Mouse (Mus musculus): Measurements from ENCODE around the gene Abca8b.
"Not testable (repeated sequence)": the region's sequence is repeated elsewhere in the genome, so short reads cannot be mapped to it uniquely, and the experiment has no call there.

Abca8b gene

DNA sequence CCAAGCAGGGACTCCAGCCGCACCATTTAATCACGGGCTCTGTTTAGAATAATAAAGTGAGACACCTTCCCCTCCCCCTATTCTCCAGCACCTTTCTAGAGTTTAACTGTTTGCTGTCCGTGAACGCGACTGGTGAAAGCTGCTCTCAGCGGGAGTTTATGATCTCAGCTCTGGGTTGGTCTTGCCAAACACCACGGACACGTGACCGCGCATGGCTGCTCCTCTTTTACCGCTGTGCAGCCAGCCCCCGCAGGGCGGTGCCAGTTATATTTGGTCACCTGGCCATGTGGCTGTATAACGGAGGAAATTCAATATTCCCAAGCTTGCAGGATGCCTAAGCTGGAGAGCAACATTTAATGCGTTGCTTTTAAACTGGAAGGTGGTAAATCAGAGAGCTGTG, at the start of gene Abca8b:
Gene Abca8b, minus strand, starts transcription at position 222 of the 400 bp plus-strand sequence.
- peak; percentile 47 for DNase-seq (ENCODE audit: low read depth, low spot score)

DNA sequence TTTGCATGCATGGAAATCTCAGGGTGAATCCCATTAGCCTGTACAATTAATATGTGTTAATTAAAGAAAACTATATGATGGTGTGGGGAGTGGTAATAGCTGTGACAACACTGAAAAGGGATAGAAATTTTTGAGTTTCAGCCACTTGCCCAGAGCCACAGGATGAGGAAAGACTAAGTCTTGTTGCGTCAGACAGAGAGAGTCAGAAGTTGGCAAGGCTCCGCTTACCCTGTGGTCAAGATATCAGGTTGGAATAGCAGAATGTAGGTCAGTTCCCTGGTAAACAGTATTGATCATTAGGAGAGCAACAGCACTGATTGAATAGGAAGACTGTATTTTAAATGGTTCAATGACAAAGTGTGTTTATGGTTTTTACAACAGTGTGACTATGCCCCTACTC, 42.1 kb upstream of the Abca8b start:
- no peak for DNase-seq (ENCODE audit: low read depth, low spot score)

DNA sequence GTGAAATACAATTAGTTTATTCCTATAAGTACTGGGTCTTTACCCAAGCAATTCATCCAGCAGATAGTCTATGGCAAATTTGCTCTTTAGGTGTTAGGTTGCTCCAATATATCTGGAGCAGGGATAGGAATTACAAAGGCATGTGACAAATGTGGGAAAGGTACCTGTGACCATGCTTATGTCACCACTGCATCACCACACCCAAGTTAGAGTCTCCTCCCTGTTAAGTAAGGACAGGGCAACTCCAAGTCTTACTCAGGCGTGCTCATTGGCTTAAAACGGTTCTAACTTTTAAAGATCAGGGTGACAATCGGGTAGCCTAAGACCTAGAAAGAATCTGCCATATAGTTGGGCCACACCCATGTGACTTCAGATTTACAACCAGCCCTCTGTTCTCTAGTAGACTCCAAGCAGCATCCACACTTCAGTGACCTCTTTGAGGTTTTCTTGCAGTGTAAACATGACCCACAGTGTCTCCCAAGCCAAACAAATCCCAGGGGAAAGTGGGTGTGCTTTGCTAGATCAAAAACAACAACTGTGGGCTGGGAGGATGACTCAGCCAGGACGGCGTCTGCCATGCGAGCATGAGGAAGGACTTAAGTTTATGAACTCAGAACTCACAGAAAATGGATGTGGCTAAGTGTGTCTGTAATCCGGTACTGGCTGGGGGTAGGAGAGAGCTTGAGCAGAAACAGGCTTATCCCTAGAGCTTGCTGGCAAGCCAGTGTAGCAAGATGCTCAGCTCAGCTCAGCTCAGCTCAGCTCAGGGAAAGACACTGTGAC, 33.5 kb upstream of the Abca8b start:
- no peak for DNase-seq (ENCODE audit: low read depth, low spot score)

DNA sequence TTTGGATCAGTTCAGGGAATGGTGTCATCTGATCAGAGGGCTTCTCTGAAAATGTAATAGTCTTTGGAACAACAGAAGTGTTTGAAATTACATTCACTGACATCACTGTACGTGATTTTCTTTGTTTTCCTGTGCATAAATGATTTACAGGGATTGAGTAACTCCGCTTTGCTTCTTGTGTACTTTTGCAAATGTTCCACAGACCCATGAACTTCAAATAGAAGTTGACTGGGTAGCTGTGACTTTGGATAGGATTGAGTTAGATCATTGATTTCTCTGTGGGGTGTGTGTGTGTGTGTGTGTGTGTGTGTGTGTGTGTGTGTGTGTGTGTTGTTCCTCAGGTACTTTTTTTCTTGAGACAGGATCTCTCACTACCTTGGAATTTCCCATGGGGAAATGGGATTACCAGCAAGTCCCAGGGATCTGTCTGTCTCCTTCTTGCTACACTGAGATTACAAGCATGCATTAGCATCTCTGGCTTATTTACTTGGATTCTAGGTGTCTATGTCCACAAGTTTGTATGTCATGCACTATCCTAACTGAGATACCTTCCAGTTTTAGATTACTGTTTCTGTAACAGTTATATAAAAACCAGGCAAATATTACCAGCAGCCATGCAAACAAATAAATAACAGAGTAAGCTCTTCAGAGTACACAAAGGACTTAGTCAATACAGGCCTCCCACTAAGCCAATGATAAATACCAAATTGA, 15.3 kb upstream of the Abca8b start:
- DNase-seq (ENCODE audit: low read depth, low spot score): no peak

DNA sequence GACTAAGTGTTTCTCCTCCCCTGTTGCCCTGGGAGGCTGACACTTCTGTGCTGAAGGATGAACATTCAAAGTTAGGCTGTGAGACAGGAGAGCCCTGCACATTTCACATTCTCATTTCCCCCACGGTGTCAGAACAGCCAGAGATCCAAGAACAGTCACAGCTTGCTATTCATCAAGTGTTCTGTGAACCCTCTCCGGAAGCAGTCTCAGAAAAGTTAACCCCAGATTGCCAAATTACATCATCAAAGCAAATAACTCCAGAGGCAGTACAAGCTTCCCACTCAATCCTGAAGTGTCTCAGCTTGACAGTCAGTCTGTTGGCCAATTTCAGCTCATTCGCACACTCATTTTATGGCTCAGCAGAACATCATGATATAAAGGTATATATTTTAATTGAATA, 632 bp downstream of the Abca8b start:
- no peak for DNase-seq (ENCODE audit: low read depth, low spot score)

DNA sequence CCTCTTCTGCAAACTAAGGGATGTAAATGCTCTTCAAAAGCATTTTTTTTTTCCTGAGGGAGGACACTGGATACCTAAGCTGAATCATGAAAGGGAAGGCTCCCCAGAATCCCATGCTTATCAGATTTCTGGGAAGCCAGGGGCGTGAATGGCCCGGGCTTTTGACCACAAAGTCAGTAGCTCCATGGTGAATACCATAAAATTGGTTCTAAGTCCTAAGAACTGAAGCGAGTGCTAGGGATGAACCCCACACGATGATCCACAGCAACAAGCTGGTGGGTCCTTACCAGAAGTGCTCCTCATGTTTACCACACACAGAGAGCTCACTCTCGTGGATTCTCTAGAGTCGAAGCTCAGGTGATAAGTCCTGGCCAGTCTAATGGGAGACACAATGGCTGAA, 1.6 kb downstream of the Abca8b start:
- no peak for DNase-seq (ENCODE audit: low read depth, low spot score)

DNA sequence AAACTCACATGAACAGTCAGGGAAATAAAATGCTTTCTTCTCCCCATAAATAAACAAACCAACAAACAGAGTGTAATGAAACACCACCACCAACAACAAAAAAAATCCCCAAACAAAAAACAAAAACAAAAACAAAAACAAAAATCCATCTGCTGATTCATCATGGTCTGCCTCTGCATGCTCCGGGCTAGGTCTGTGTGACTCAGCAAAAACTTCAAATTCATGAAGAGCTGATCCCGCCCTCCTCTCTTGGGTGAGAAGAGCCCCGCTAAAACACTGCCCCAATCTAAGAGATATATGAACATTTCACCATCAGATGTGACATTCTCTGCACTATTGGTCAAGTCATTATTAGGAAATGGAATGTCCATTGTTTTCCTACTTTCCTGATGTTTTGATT, 4.4 kb downstream of the Abca8b start:
- DNase-seq (ENCODE audit: low read depth, low spot score): no peak

DNA sequence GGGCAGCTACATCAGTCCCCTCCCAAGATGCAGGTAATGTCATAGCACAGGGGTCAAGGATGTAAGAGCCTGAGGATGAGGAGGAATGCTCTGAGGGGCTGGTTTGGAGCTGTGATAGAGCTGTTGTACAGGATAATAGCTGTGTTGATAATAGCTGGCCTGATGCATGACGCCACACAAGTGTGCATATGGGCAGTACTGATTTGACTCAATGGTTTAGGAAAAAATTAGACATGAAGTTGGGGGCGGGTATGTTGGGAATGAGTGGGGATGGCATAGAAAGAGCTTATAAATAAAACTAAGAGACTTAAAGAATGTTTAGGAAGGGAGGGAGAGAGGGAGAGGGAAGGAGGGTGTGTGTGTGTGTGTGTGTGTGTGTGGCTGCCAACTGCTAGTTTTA, 5.4 kb downstream of the Abca8b start:
- no peak for DNase-seq (ENCODE audit: low read depth, low spot score)

DNA sequence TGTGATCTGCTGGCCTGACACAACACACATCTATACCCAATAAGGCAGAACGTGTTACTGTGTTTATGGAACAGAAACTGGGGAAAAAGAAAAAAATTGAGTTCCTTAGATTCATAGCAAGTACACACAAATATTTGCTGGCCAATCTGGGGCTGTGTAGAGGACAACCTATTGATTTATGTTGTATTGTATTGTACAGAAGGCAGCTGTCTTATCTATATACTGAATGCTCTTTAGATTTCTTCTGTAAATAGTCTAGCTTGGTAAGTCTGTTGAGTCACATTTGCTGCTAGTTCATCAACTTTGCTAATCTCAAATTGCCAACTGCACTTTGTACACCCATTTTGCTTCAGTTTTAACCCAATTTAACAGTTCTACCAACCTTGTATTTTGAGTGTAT, 7.5 kb downstream of the Abca8b start:
- DNase-seq (ENCODE audit: low read depth, low spot score): no peak

DNA sequence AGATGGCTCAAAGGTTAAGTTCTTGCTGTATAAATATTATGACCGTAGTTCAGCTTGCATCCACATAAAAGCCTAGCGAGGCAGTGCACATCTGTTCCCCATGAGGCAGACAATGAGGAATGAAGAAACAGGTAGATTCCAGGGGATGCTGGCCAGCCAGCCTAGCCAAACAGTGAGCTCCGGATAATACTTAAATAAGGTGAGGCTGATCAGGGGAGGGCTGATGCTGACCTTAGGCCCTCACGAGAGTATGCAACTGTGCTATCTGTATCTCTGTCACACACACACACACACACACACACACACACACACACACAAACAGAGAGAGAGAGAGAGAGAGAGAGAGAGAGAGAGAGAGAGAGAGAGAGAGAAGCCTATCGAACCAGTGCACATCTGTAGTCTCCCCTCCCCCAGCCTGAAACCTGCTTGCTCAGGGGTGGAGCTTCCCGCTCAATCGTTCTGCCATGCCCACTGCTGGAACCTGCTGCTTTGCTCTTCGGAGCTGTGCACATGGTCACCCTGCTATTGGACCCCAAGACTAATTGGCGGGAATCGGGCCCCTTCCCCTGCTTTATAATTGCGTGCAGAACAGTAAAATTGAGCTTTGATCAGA, 8.1 kb downstream of the Abca8b start:
- DNase-seq (ENCODE audit: low read depth, low spot score): not testable (repeated sequence)

DNA sequence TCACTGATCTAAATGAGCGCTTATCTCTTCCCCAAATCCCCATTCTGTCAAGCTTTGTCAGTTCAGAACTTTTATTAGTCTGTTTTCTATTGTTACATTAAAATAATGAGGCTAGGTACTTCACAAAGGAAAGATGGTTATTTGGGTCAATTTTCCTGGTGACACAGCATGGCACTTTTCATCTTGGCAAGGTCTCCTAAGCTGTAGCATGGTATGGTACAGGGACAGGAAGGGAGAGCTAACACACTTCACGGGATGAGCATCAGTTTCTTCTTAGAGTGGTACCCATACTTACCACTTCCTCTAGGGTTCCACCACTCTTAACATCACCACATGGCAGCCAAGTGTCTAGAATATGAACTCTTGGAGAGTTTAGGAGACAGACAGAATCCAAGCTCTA, 13.8 kb downstream of the Abca8b start:
- DNase-seq (ENCODE audit: low read depth, low spot score): no peak

DNA sequence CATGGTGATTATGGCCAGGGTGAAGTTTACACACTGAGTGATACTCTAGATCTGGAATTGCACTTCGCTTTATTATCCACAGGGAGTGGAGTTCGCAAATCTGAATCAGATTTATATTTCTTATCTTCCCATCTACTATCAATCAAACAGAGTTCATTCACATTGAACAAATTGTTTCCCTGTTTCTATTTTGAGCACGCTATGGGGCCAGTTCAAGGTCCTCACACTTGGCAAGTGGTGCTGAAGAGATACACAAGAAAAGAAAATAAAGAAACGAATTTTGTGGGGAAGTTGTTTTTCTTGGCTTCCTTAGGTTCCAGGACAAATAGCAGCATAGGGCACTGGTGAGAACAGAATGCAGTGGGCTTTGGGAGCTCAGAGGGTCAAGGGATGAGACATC, 25.1 kb downstream of the Abca8b start:
- DNase-seq (ENCODE audit: low read depth, low spot score): no peak

DNA sequence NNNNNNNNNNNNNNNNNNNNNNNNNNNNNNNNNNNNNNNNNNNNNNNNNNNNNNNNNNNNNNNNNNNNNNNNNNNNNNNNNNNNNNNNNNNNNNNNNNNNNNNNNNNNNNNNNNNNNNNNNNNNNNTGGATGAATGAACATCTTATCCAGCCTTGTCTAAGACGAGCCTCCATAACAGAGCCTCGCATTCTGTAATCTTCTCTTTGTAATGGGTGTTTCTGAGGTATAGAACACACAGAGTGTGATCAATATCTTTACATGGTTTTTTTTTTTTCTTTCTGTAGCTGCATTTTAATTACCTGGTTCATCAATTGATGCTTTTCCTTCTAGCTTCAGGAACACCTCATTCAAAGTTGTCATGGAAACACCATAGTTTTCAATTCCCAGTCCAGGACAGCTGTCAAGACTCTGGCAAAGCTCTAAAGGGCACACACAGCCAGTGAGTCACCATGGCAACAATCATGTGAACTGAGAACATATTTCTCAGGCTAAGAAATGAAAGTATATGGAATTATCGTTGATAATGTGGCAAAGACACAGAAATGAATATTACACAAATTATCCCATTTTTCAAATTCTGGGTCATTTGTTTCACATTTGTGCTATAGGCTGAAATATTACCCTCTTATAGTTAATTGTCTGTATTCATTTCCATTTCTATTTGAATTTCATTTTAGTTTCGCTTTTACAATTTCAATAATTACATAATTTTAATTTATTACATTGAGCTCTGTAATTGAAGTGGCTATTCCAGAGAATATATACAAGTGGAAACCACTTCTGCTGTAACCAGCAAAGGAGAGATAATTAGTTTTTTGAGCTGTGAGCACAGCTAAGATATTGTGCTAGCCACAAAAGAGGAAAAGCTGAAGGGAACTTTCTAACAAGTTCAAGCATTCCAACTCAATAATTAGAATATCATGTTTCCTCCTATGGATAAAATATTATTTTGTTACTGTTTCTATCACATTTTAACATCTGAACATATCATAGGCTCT, 33.9 kb downstream of the Abca8b start:
- no peak for DNase-seq (ENCODE audit: low read depth, low spot score)

DNA sequence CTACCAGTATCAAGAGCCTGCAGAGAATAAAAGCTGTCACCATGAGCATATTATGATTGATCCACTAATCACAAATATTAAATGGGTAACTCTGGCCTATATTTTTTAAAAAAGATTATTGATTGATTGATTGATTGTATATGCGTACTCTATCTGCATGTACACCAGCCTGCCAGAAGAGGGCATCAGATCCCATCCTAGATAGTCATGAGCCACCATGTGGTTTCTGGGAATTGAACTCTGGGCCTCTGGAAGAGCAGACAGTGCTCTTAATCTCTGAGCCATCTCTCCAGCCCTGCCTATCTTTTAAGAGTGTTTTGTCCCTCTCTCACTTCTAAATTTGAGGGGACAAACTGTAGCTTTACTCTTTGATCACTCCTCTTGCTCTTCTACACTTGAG, 40.5 kb downstream of the Abca8b start:
- DNase-seq (ENCODE audit: low read depth, low spot score): no peak

DNA sequence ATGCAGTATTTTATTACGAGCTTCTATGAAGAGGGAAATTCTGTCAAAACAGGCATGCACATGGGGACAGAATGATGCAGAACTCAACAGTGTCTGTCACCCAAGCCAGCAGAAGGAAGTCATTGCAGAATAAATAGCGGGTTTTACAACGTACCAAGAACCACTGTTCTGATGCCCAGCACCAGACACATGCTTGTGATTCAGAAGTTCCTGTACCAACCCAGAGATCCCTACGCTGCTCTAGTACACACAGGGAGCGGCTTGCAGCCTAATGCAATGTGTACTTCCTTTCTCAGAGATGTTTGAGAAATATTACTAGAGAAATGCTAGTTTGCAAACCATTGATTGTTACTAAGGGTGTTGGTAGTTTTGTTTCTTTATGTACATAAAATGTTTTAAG, 58.7 kb downstream of the Abca8b start:
- no peak for DNase-seq (ENCODE audit: low read depth, low spot score)

DNA sequence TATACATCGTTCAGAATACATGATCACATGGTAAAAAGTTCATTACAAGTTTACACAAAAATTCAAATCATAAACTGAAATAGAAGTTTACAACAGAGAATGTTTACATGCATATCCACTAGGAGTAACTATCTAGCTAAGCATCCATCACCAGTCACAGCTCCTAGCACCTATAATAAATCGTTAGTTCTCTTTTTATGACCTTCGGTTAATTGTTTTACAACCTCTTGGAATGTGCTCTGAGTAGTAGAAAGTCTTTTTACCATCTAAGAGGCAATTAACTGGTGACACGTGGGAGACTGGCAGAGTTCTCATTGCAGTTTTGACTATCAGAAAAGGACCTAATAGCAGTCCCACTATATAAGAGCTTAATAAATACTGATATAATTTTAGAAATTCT, 62.4 kb downstream of the Abca8b start:
- DNase-seq (ENCODE audit: low read depth, low spot score): not testable (repeated sequence)

DNA sequence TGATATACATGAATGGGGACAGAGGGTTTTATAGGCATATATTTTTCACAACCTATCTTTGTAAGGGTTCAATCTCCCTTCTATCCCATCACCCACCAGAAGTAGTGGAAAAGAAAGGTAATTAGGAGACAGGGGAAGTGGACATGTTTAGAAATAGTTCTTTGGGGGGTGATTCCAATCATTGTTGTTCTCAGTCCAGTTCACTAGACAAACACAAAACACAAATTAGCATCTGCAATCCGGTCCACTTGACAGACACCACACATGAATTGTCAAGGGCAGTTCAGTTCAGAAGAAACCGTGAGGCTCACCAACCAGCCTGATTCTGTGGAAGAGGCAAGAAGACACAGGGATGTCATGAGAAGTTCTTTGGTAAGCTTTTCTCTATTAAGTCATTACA, 67.2 kb downstream of the Abca8b start:
- no peak for DNase-seq (ENCODE audit: low read depth, low spot score)

DNA sequence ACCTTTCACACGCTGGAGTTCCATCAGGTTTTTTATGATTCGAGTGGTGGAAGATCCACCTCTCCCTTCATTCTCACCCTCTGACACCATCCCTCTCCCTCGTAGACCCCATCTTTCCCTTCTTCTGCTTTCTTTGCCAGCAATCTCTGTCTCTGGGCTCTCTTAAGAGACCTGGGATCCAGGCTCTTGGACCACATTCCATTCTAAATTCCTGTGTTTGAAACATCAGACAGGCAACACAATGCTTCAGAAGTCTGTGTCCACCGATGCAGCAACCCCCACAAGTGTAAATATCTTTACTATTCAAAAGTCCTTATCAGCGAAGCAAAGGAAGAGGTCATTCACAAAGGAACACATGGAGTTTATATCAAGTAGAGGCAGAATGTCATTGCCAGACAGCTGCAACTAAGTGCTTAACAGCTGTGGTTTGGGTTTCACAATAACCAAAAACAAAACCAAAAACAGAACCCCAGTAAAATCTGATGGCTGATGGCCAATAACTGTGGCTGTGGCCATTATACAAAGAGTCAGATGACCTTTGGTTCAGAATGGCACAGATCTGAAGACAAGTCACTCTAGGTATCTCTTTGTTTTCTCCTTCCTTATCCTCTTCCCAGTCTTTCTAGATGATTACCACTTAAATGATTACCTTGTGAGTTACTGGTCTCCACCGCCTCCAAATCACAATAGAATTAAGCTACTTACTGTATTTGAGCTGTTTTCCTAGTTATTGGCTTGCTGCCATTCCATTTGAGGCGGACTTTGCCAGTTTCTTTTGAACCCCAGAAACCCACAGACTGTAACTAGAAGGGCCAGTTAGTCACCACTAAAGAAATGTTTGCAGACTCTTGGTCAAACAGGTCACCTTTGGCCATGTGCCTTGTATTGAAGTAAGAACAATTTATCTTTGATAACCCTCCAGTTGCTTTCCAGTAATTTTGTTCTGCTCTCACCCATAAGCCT, 68.6 kb downstream of the Abca8b start:
- no peak for DNase-seq (ENCODE audit: low read depth, low spot score)

DNA sequence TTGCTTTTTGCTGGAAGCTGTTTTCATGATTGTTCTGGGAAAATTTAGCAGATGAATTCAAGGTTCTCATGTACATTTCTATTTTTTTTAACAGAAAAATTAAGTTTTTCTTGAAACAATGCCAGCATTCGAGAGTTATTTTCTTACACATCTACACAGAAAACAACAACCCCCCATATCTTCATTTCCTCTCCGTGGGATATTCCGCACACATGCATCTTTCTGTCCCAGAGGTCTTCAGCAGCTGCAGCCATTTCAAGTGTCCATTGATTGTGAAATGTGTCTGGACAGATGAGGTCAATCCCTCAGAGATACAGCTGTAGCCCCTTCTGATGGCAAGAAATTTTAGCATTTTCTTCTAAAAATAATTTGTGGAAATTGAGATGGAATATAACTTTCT, 73.4 kb downstream of the Abca8b start:
- DNase-seq (ENCODE audit: low read depth, low spot score): no peak

DNA sequence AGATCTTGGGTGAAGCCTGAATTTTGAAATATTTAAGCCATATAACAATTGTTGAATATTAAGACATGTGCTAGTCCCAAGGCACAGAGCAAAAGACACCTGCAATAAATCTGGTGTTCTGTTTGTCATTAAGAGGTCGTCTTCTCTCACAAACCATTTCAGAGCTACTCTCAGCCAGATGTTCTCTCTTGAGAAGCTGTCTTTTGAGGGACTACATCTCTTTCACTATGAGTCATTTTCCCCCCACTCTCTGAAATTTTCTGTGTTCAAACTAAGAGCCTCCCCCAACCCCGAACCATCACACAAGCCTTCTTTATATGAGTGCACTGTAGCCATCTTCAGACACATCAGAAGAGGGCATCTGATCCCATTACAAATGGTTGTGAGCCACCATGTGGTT, 76.2 kb downstream of the Abca8b start:
- DNase-seq (ENCODE audit: low read depth, low spot score): no peak

DNA sequence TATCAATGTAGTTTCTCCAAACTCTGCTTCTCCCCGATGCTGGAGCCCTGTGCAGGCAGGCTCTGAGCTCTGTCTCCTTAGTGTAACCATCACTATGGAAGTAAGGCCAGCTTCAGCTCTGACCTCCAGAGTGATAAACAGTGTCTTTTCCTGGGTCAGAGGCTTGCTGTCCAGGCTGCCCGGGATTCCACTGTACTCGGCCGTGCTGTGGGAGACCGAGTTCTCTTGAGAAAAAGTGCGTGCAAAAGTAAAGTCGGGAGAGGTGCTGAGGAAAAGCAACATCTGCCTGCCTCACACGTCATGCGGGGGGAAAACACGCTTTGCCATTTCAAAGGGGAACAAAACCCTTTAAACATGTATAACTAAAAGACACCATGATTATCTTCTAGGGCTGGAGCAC, 79.0 kb downstream of the Abca8b start:
- DNase-seq (ENCODE audit: low read depth, low spot score): no peak

All from WW6 (cell line).